Mouse (Mus musculus): ENCODE measurements at regions not wholly inside any gene's neighbourhood (a gene's known extent, or its start where the extent isn't known, plus 50 kb on each side); places are given as distances from the start of the nearest gene placed in this dataset.
A peak's percentile ranks its signal among the peaks of the same experiment; 100 is the strongest.

DNA sequence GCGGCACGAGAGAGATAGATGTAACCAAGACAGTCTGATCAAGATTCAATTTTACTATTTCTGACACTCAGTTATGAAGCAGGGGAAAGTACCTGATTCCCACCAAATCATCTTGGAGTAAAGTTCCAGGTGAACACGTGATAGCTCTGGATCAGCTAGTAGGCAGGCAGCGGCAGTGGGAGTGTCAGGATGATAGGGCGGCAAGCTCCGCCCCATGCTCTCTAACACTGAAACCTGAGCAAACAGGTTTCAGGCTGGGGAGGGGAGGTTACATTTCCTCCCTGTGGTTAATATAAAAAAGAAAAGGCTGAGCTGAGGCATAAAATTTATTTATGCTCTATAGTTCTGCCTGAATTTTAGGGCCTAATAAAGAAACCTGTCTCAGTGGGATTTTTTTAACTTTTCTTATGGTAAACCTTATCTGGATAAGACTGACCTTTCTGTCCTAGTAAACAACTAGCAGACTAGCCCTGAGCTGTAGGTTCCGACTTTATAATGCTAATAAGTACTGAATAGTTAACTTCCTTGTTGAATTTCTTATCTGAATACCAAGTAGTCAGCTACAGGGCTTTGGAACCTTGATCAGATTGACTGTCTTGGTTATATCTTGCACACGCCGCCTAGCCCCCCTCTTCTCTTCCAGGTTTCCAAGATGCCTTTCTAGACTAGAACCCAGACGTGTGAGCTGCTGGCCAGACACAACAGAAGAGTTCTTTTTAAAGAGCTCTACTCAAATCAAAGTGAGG is 254.9 kb upstream of the Dab2 start:
- WGBS: 39% methylated on average over 10 of the region's 10 CpGs
- no peak for TF ChIP-seq CTCF (IDR thresholded peaks at IDR 0.05; ENCODE audit: control insufficient read depth, insufficient read depth, low read length)
- no peak for TF ChIP-seq POLR2A (IDR thresholded peaks at IDR 0.05; ENCODE audit: borderline replicate concordance, control insufficient read depth, low read depth, low read length)
- no peak overlapping the region for H3K27ac ChIP-seq (ENCODE audit: control insufficient read depth, insufficient read depth, low read depth, low read length, poor library complexity)

DNA sequence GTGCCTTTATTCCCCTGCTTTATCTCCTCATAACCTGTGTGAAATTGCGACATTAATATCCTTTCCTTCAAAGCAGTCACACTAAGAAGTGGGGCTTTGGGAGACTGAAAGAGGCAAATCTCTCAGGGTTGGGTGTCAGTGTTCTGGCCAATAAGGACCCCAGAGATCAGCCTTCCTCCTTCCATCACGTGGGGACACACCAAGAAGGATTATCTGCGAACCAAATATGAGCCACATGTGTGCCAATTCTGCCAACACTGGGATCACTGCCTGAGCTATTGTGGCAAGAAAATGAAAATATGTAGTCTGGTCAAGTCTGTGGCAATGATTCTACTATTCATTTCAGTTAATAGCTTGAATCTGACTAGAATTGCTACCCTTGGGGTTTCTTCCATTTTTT is 243.9 kb upstream of the Dab2 start:
- no peak overlapping the region for H3K27ac ChIP-seq (ENCODE audit: control insufficient read depth, insufficient read depth, low read depth, low read length, poor library complexity)
- peaks cover 1% of the 10 kb centered on the region; the same call in 1 of the 2 replicates for H3K4me1 ChIP-seq (ENCODE audit: control insufficient read depth, insufficient read depth, low read length)
- 72% methylated on average over 3 of the region's 3 CpGs for WGBS
- no peak for TF ChIP-seq CTCF (IDR thresholded peaks at IDR 0.05; ENCODE audit: control insufficient read depth, insufficient read depth, low read length)
- no peak for TF ChIP-seq POLR2A (IDR thresholded peaks at IDR 0.05; ENCODE audit: borderline replicate concordance, control insufficient read depth, low read depth, low read length)
- H3K4me3 ChIP-seq (replicated peaks; ENCODE audit: control insufficient read depth, low read depth, low read length): no peak overlapping the region

More for the DNA sequence above, 254.9 kb upstream of the Dab2 start:
- Histone ChIP-seq H3K4me1 (ENCODE audit: control insufficient read depth, insufficient read depth, low read length) (no peaks in the 10 kb centered on the region; the same call in 1 of the 2 replicates), H3K4me3 (replicated peaks; ENCODE audit: control insufficient read depth, low read depth, low read length) (no peak overlapping the region)

DNA sequence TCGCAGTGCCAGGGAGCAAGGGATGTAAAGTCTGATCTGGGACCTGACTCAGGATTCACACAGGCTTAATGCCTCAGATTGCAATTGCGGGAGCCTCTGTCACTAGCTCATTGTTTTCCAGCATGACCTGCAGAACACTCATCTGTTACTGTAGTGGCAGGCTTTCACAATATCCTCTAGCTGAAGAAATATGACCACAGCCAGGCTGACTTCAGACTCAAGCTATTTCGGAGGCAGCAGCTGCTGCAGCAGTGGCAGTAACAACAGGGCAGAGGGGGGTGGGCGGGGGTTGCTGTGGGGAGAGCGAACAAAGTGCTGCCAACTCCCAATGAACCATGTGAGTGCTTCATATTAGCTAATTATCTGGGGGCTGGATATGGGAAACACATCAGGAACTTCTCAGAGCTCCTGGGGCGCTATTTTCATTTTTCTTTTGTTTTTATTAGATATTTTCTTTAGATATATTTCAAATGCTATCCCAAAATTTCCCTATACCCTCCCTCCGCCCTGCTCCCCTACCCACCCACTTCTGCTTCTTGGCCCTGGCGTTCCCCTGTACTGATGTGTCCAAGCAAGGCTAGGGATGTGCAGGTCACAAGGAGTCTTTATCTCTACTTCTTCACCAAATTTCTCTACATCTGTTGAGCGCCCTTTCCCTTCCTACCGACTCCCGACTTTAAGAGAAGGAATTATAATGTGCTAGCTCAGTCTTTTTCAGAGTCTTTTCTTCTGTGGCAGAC is 242.5 kb upstream of the Dab2 start:
- WGBS: 34% methylated on average over 11 of the region's 11 CpGs
- H3K27ac ChIP-seq (ENCODE audit: control insufficient read depth, insufficient read depth, low read depth, low read length, poor library complexity): peak overlapping the region; percentile 72

DNA sequence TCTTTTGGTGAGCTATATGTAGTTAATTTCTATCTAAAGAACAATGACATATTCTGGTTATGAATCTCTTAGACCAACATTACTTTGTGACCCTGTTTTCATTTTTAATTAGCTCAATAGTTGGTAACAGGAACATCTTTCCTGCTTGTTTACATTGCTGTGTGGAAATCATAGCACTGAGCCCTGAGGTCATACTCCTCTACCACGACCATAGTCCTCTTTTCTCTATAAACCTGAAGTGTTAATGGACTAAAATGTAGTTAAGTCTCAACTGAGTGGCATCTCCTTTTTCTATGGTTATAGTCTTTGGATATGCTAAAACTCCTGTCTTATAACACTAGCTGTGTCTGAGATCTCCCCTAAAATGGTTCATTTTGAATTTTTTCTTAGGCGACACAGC is 240.2 kb upstream of the Dab2 start:
- Histone ChIP-seq H3K4me3 (replicated peaks; ENCODE audit: control insufficient read depth, low read depth, low read length) (no peak overlapping the region), H3K4me1 (ENCODE audit: control insufficient read depth, insufficient read depth, low read length) (peaks cover 1% of the 10 kb centered on the region; the same call in 1 of the 2 replicates), H3K27ac (ENCODE audit: control insufficient read depth, insufficient read depth, low read depth, low read length, poor library complexity) (no peak overlapping the region)
- no peak for TF ChIP-seq POLR2A (IDR thresholded peaks at IDR 0.05; ENCODE audit: borderline replicate concordance, control insufficient read depth, low read depth, low read length)
- no peak for TF ChIP-seq CTCF (IDR thresholded peaks at IDR 0.05; ENCODE audit: control insufficient read depth, insufficient read depth, low read length)
- WGBS: 53% methylated on average over 2 of the region's 2 CpGs

More for the DNA sequence above, 242.5 kb upstream of the Dab2 start:
- Histone ChIP-seq H3K4me3 (replicated peaks; ENCODE audit: control insufficient read depth, low read depth, low read length) (peak overlapping the region; percentile 24), H3K4me1 (ENCODE audit: control insufficient read depth, insufficient read depth, low read length) (peaks cover 1% of the 10 kb centered on the region; the same call in 1 of the 2 replicates)
- TF ChIP-seq POLR2A (IDR thresholded peaks at IDR 0.05; ENCODE audit: borderline replicate concordance, control insufficient read depth, low read depth, low read length): no peak
- no peak for TF ChIP-seq CTCF (IDR thresholded peaks at IDR 0.05; ENCODE audit: control insufficient read depth, insufficient read depth, low read length)

DNA sequence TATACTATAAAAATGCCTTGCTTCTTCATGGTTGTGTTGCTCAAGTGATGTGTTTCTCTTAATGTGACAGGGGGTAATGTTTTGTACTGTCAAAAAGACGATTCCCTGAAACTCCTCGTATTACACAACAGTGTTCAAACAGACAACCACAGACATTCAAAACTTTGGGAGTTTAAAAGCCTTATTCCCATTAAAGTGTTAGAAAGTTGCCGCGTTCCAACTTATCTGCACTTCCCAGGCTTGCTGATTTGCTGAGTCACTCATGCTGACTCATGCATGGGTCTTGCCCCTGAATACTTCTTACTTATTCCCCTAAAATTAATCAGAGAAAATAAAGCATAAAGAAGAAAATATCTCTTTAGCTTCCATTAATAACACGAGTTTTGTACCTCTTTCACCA is 239.8 kb upstream of the Dab2 start:
- peaks cover 1% of the 10 kb centered on the region; the same call in 1 of the 2 replicates for H3K4me1 ChIP-seq (ENCODE audit: control insufficient read depth, insufficient read depth, low read length)
- TF ChIP-seq CTCF (IDR thresholded peaks at IDR 0.05; ENCODE audit: control insufficient read depth, insufficient read depth, low read length) (no peak), POLR2A (IDR thresholded peaks at IDR 0.05; ENCODE audit: borderline replicate concordance, control insufficient read depth, low read depth, low read length) (no peak)
- no peak overlapping the region for H3K4me3 ChIP-seq (replicated peaks; ENCODE audit: control insufficient read depth, low read depth, low read length)
- no peak overlapping the region for H3K27ac ChIP-seq (ENCODE audit: control insufficient read depth, insufficient read depth, low read depth, low read length, poor library complexity)
- 20% methylated on average over 5 of the region's 5 CpGs for WGBS

DNA sequence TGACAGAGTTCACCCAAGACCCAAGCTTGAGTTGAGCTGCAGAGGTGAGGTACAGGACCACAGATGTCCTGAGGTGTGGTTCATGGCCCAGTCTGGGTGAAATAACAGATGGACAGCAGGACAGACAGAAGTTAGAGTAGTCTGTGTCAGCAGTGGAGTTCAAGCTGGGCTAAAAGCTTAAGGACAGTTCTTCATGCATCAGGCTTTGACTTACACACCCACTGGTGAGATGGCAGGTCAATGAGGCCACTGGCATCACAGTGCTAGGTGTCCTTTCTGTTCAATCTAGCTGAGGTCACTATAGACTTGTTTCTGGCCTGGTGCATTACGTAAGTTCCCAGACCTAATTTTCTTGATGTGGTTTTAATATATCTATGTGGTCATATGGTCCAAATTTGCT is 238.9 kb upstream of the Dab2 start:
- no peak for TF ChIP-seq CTCF (IDR thresholded peaks at IDR 0.05; ENCODE audit: control insufficient read depth, insufficient read depth, low read length)
- TF ChIP-seq POLR2A (IDR thresholded peaks at IDR 0.05; ENCODE audit: borderline replicate concordance, control insufficient read depth, low read depth, low read length): no peak
- no peak overlapping the region for H3K4me3 ChIP-seq (replicated peaks; ENCODE audit: control insufficient read depth, low read depth, low read length)
- 88% methylated on average over 1 of the region's 1 CpGs for WGBS
- H3K27ac ChIP-seq (ENCODE audit: control insufficient read depth, insufficient read depth, low read depth, low read length, poor library complexity): no peak overlapping the region; the same call in 1 of the 2 replicates
- H3K4me1 ChIP-seq (ENCODE audit: control insufficient read depth, insufficient read depth, low read length): peaks cover 1% of the 10 kb centered on the region; the same call in 1 of the 2 replicates

DNA sequence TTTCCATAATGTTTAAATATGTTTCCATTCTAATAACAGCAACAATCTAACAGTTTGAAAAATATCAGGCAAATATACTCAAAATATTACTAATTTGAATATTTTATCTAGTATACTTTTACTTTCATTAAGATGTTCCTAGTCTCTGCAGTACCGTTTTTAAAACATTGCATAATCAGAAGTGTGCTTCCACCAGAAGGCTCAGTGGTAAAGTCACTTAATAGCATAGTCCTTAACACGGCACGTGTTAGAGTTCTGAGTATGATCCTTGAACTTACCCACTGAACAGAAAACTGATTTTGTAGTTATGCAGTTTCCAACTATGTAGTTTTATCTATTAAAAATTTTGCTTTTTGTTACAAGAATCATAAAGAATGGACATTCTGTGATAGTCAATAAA is 234.5 kb upstream of the Dab2 start:
- H3K4me3 ChIP-seq (replicated peaks; ENCODE audit: control insufficient read depth, low read depth, low read length): no peak overlapping the region
- H3K4me1 ChIP-seq (ENCODE audit: control insufficient read depth, insufficient read depth, low read length): no peaks in the 10 kb centered on the region
- TF ChIP-seq POLR2A (IDR thresholded peaks at IDR 0.05; ENCODE audit: borderline replicate concordance, control insufficient read depth, low read depth, low read length) (no peak), CTCF (IDR thresholded peaks at IDR 0.05; ENCODE audit: control insufficient read depth, insufficient read depth, low read length) (no peak)
- 36% methylated on average over 3 of the region's 3 CpGs for WGBS
- no peak overlapping the region for H3K27ac ChIP-seq (ENCODE audit: control insufficient read depth, insufficient read depth, low read depth, low read length, poor library complexity)

DNA sequence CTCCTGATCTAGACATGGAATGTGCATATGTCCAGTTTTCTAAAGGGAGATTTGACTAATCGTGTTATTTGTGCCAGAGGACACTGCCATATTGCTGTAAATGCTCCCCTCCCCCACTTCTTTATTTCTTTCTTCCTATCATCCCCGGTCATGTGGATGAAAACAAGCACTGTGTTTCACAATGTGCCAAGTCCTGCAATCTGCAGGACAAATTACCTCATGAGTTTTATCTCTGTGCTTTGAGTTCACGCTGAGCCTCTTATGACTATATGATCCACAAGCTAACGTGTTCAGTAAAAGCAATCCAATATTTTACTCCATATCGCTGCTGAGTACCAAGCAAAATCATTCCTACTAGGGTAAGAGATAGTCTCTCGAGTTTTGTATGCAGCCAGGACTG is 232.2 kb upstream of the Dab2 start:
- 58% methylated on average over 6 of the region's 6 CpGs for WGBS
- Histone ChIP-seq H3K4me1 (ENCODE audit: control insufficient read depth, insufficient read depth, low read length) (no peaks in the 10 kb centered on the region), H3K4me3 (replicated peaks; ENCODE audit: control insufficient read depth, low read depth, low read length) (no peak overlapping the region), H3K27ac (ENCODE audit: control insufficient read depth, insufficient read depth, low read depth, low read length, poor library complexity) (no peak overlapping the region)
- TF ChIP-seq POLR2A (IDR thresholded peaks at IDR 0.05; ENCODE audit: borderline replicate concordance, control insufficient read depth, low read depth, low read length): no peak

Measured in bone marrow, adult 2 months (tissue).